Mouse (Mus musculus) inflammation-experienced regulatory T-cells (primary cell): ENCODE data around the gene Hsh2d. TPM values are rescaled to one million over a fixed set of nuclear protein-coding genes. Genes with fewer than 3 reads are reported as not detected.

Experiments
- polyA plus RNA-seq, 2 experiments: library from polyadenylated mRNA; unstranded; fragments of 100-300 nt; shearing (Covaris generic); gene quantifications; one replicate each; pipeline ENCODE4 v1.2.1; 2017

Hsh2d gene
- 10 to 100 TPM; 24.9 to 27.1 TPM for polyA plus RNA-seq

GRCm38 (mm10) chr8:72189417-72190214, at the start of gene Hsh2d:
Gene Hsh2d, plus strand, starts transcription at chr8:72189638.

GRCm38 (mm10) chr8:72160707-72161697, 28.4 kb upstream of the Hsh2d start, which contains the start of gene Rab8a:
Gene Rab8a, plus strand, starts transcription at chr8:72161200.

GRCm38 (mm10) chr8:72212751-72213150, 23.3 kb downstream of the Hsh2d start, which contains the start of gene Cib3:
Gene Cib3, minus strand, starts transcription at chr8:72212837.

GRCm38 (mm10) chr8:72213536-72213935, 24.1 kb downstream of the Hsh2d start, which contains the start of gene Gm11034:
Gene Gm11034, minus strand, starts transcription at chr8:72213636.

GRCm38 (mm10) chr8:72219541-72220363, 30.3 kb downstream of the Hsh2d start, which contains the start of gene Fam32a:
Gene Fam32a, plus strand, starts transcription at chr8:72219730.

GRCm38 (mm10) chr8:72239499-72240402, 50.3 kb downstream of the Hsh2d start, which contains the start of gene Ap1m1:
Gene Ap1m1, plus strand, starts transcription at chr8:72240018.

Other genes with a start within 250 kb of the Hsh2d start
- 10 to 100 TPM; 25.4 to 35.6 TPM for gene Zfp961, start 238.6 kb upstream of the Hsh2d start, polyA plus RNA-seq
- gene Cyp4f18, start 180.0 kb upstream of the Hsh2d start, polyA plus RNA-seq = 1 to 10 TPM; 2.0 to 5.3 TPM
- gene Olfr372, start 148.4 kb upstream of the Hsh2d start, polyA plus RNA-seq = 1 to 10 TPM in 1 of 2 experiments, under 1 TPM in 1; 0.45 to 2.3 TPM
- gene Olfr373, start 106.5 kb upstream of the Hsh2d start, polyA plus RNA-seq = 1 to 10 TPM in 1 of 2 experiments, under 1 TPM in 1; 0.41 to 1.5 TPM
- under 1 TPM; 0.17 to 0.88 TPM for gene Olfr374, start 82.6 kb upstream of the Hsh2d start, polyA plus RNA-seq
- 100 to 1,000 TPM; 270 to 278 TPM for gene Tpm4, start 54.7 kb upstream of the Hsh2d start, polyA plus RNA-seq
- 100 to 1,000 TPM; 155 to 202 TPM for gene Rab8a, start 28.4 kb upstream of the Hsh2d start, polyA plus RNA-seq
- gene Cib3, start 23.2 kb downstream of the Hsh2d start, polyA plus RNA-seq = under 1 TPM in 1 of 2 experiments, not detected in 1; 0.65 TPM
- not detected for gene Gm11034, start 24.0 kb downstream of the Hsh2d start, polyA plus RNA-seq
- 100 to 1,000 TPM; 105 to 112 TPM for gene Fam32a, start 30.1 kb downstream of the Hsh2d start, polyA plus RNA-seq
- 100 to 1,000 TPM; 160 to 194 TPM for gene Ap1m1, start 50.4 kb downstream of the Hsh2d start, polyA plus RNA-seq
- gene Gm10282, start 115.6 kb downstream of the Hsh2d start, polyA plus RNA-seq = 10 to 100 TPM in 1 of 2 experiments, 1 to 10 TPM in 1; 3.4 to 12.4 TPM
- gene Klf2, start 129.4 kb downstream of the Hsh2d start, polyA plus RNA-seq = 100 to 1,000 TPM; 349 to 689 TPM
- 10 to 100 TPM; 41.3 to 42.8 TPM for gene Eps15l1, start 231.8 kb downstream of the Hsh2d start, polyA plus RNA-seq